Mouse (Mus musculus): Measurements from ENCODE around the gene Gm44790. TPM values are rescaled to one million over a fixed set of nuclear protein-coding genes. Genes with fewer than 3 reads are reported as not detected.
A peak's percentile ranks its signal among the peaks of the same experiment; 100 is the strongest.
"Not testable (repeated sequence)": the region's sequence is repeated elsewhere in the genome, so short reads cannot be mapped to it uniquely, and the experiment has no call there.

Gene Gm44790
- not detected for total RNA-seq (2021)
- long read RNA-seq, experiment 1, partial matches to known transcripts = 0 of 1 reads
- long read RNA-seq, experiment 1, other reads (novel, unspliced or antisense) = 1 of 1 reads
- long read RNA-seq, experiment 2, partial matches to known transcripts = 0 of 1 reads
- long read RNA-seq, experiment 2, other reads (novel, unspliced or antisense) = 1 of 1 reads

DNA sequence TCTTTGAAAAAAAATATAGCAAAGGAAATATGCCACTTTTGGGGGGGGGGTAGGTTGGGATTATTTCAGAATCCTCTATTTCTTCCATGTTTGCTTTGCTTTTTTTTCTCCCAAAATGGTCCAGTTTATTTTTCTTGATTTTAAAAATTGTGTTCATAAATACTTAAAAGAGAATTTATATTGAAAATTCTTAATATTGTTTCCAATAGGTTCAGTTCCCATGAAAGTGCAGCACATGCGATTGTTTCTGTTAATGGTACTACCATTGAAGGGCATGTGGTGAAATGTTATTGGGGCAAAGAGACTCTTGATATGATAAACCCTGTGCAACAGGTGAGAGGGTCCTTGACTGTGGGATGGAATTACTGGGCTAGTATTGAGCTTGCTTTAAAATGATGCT lies at the start of gene Gm44790:
Gene Gm44790, plus strand, starts transcription at position 301 of the 400 bp plus-strand sequence.
- no peak within 1 kb of the TSS for H3K27ac ChIP-seq
- DNase-seq (ENCODE audit: low spot score in 2 of 2) = no peak
- no peak for TF ChIP-seq CTCF (conservative IDR thresholded peaks at IDR 0.05)

DNA sequence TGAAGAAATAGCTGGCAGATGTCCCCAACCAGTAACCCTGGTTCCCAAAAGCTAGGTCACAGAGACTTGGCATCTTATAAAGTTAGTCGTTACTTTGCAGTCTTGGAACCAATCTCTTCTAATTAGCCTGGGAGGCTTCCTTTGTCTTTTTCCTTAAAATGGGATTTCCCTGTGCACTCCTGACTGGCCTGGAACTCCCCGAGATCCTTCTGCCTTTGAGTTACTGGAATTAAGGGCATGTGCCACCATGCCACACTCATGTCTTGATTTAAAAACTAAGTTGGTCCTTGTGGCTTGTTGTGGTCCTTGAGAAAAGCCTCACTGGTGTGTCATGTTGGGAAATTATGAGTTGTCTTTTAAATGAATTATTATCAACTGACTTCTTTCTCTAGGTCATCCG lies 48.1 kb upstream of the Gm44790 start:
- Histone ChIP-seq H3K27ac (no peak overlapping the region), H3K4me3 (no peak overlapping the region)
- TF ChIP-seq CTCF (conservative IDR thresholded peaks at IDR 0.05) = no peak
- no peak for DNase-seq (ENCODE audit: low spot score in 2 of 2)

More for the DNA sequence above, at the start of gene Gm44790:
- H3K4me3 ChIP-seq = no peak within 1 kb of the TSS

DNA sequence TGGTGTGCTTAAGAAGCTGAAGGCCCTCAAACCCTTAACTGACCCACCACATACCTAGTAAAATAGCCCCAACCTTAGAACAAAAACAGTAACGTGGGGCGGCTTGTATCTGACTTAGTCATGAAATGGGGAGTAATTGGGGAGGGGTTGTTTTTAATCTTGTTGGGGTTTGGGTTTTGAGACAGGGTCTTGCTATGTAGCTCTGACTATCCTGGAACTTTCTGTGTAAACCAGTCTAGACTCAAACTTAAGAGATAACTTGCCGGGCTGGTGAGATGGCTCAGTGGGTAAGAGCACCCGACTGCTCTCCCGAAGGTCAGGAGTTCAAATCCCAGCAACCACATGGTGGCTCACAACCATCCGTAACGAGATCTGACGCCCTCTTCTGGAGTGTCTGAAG lies 46.3 kb upstream of the Gm44790 start:
- H3K27ac ChIP-seq; H3K4me3 ChIP-seq; DNase-seq (ENCODE audit: low spot score in 2 of 2): not testable (repeated sequence)

GRCm38 (mm10) chr6:86382551-86382950 lies 43.9 kb upstream of the Gm44790 start:
- Histone ChIP-seq H3K4me3 (no peak overlapping the region), H3K27ac (no peak overlapping the region)
- DNase-seq (ENCODE audit: low spot score in 2 of 2) = no peak
- no peak for TF ChIP-seq CTCF (conservative IDR thresholded peaks at IDR 0.05)

DNA sequence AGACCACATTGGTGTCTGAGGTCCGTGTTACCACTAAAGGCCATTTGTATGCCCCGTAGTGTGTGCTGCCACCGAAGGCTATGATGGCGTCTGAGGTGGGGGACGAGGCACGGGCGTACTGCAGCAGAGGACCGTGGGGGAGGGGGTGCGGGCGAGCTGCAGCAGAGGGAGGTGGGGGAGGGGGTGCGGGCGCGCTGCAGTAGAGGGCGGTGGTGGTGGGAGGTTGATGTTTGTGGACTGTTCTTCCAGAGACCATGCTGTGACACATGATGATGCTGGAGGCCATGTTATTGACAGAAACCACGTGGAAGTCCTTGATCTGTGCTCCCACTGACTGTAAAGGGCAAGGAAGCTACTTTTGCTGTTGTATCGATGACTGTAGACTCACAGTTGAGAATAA lies 43.1 kb upstream of the Gm44790 start:
- H3K27ac ChIP-seq = no peak overlapping the region
- no peak for TF ChIP-seq CTCF (conservative IDR thresholded peaks at IDR 0.05)
- no peak for DNase-seq (ENCODE audit: low spot score in 2 of 2)
- H3K4me3 ChIP-seq = no peak overlapping the region

GRCm38 (mm10) chr6:86384692-86385091 lies 41.8 kb upstream of the Gm44790 start:
- H3K4me3 ChIP-seq = no peak overlapping the region
- no peak overlapping the region for H3K27ac ChIP-seq
- no peak for TF ChIP-seq CTCF (conservative IDR thresholded peaks at IDR 0.05)
- DNase-seq (ENCODE audit: low spot score in 2 of 2) = no peak

DNA sequence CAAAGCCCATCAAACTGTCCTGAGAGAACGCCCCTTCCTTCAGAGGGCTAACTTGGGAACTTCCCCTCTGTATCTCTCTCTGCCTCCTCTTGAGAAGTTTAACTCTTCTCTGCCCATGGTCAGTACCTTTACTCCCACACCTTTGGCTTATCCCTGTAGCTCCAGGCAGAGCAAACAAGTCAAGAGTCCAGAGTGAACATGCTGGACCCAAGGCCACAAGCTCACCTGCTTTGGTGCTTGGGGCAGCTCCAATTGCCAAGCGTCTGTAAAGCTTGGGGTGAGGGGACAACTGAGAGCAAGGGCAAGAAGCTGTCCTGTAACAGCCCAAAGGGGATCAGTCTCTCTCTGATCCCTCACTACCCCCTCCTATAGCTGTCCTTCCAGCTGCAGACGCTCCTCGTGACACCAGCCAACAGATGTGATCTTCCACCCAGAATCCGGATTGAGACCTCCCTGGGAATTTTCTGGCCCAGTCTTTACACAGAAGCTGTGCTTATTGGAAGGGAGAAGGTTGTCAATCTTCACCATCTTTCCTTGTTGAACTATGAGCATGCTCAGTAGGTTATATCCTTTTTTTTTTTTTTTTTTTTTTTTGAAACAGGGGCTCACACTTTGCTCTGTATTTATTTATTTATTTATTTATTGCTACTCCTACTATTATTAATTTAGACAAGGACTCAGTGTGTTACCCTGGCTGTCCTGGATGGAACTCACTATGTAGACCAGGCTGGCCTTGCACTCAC lies 40.9 kb upstream of the Gm44790 start:
- Histone ChIP-seq H3K27ac (no peak overlapping the region), H3K4me3 (no peak overlapping the region)
- DNase-seq (ENCODE audit: low spot score in 2 of 2) = no peak
- no peak for TF ChIP-seq CTCF (conservative IDR thresholded peaks at IDR 0.05)

GRCm38 (mm10) chr6:86387313-86387712 lies 39.1 kb upstream of the Gm44790 start:
- no peak for TF ChIP-seq CTCF (conservative IDR thresholded peaks at IDR 0.05)
- no peak overlapping the region for H3K27ac ChIP-seq
- H3K4me3 ChIP-seq = no peak overlapping the region
- no peak for DNase-seq (ENCODE audit: low spot score in 2 of 2)

DNA sequence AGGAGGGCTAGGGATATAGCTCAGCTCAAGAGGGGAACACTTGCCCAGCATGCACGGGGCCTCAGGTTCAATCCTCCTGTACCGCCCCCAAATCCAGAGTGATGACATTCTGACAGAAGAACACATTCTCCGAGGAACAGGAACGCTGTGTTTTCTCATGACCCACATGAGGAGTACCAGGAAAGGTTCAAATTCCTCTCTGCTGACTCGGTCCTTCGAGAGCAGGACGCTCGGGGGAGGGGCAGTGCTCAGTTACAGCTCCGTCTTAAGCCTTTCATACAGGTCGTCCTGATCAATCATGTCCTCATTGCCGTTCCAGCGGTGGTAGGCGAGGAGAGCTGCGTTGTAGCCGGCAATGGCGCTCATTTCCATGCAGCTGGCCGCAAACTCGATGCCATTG lies 38.0 kb upstream of the Gm44790 start:
- TF ChIP-seq CTCF (conservative IDR thresholded peaks at IDR 0.05) = no peak
- H3K27ac ChIP-seq = no peak overlapping the region
- no peak overlapping the region for H3K4me3 ChIP-seq
- DNase-seq (ENCODE audit: low spot score in 2 of 2) = no peak

- no peak overlapping the region for H3K4me3 ChIP-seq
- TF ChIP-seq CTCF (conservative IDR thresholded peaks at IDR 0.05) = peak; percentile 68
- DNase-seq (ENCODE audit: low spot score in 2 of 2) = no peak
- no peak overlapping the region for H3K27ac ChIP-seq
Observed at GRCm38 (mm10) chr6:86391326-86391725, 35.1 kb upstream of the Gm44790 start.

- Histone ChIP-seq H3K27ac (no peak overlapping the region), H3K4me3 (no peak overlapping the region)
- no peak for DNase-seq (ENCODE audit: low spot score in 2 of 2)
- peak; percentile 57 for TF ChIP-seq CTCF (conservative IDR thresholded peaks at IDR 0.05)
Observed at GRCm38 (mm10) chr6:86393187-86393586, 33.3 kb upstream of the Gm44790 start.

GRCm38 (mm10) chr6:86394078-86394720 lies 32.3 kb upstream of the Gm44790 start:
- no peak for DNase-seq (ENCODE audit: low spot score in 2 of 2)
- Histone ChIP-seq H3K27ac (no peak overlapping the region), H3K4me3 (no peak overlapping the region)
- TF ChIP-seq CTCF (conservative IDR thresholded peaks at IDR 0.05) = no peak

DNA sequence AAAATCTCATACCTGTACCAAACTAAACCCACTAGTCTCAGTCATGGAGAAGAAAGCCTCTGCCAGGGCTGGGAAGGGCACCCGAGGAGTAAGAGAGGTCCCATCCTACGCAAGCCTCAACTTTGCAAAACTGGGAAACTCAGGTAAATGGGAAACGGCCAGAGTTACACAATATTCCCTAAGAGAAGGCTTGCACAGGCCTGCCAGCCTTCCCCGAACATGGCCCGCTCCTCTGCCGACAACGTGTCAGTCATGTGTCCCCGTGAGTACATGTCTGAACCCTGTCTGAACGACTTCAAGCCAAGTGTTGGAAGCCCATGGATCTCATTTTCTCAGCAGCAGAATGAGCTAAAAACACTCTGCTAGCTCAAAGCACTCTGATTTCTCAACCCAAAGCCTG lies 31.4 kb upstream of the Gm44790 start:
- no peak for DNase-seq (ENCODE audit: low spot score in 2 of 2)
- H3K4me3 ChIP-seq = peak overlapping the region; percentile 100
- no peak overlapping the region for H3K27ac ChIP-seq
- no peak for TF ChIP-seq CTCF (conservative IDR thresholded peaks at IDR 0.05)

- no peak for TF ChIP-seq CTCF (conservative IDR thresholded peaks at IDR 0.05)
- no peak for DNase-seq (ENCODE audit: low spot score in 2 of 2)
- Histone ChIP-seq H3K4me3 (peak overlapping the region; percentile 100), H3K27ac (peak overlapping the region; percentile 96)
Observed at GRCm38 (mm10) chr6:86395969-86396368, 30.5 kb upstream of the Gm44790 start.

Data from layer of hippocampus, adult 2 months (tissue).